In the genomic region with DNA sequence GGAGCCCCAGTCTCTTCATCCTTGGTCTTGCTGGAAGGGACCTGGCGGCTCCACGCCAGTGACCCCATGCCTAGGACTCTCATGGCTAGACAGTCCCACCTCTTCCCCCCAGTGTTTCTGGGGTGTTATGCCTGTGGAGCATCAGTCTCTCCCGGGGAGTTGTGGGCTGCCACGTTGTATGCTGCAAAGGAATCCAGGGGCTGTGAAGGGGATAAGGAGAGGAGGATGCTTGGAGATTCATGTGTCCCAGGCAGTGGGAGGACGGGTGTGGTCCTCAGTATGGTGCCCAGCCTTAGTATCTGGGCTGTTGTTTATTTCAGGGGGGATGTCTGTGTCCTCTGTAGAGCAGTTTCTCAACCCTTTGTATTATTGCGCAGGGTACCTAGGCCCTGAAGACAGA, we compare ENCODE assay signal across 8 mouse cellular contexts. TPM values are rescaled to one million over a fixed set of nuclear protein-coding genes. Genes with fewer than 3 reads are reported as not detected.
DNase-seq lines count a peak whose midpoint lies in the region; ATAC-seq and TF ChIP-seq lines count a peak whose summit lies in the region.

No protein-coding gene starts in this region.

- ATAC-seq in heart, embryonic 16.5 days (replicated peaks; ENCODE audit: extremely low read depth, insufficient read depth, low FRiP score), result no peak
- no peak for ATAC-seq in limb, embryonic 14.5 days (ENCODE audit: low FRiP score, low read depth)
- no peak for ATAC-seq in frontal cortex, adult (ENCODE audit: low TSS enrichment)

- H3K4me1 ChIP-seq in E14TG2a.4 (replicated peaks; ENCODE audit: low read depth, low read length), result peaks cover 32% of the 10 kb centered on the region
- peaks cover 23% of the 10 kb centered on the region for H3K4me1 ChIP-seq in heart, embryonic 16.5 days (ENCODE audit: control insufficient read depth, insufficient read depth, low read length)
- H3K4me1 ChIP-seq in limb, embryonic 14.5 days (ENCODE audit: control insufficient read depth, insufficient read depth, low read length), result peaks cover 25% of the 10 kb centered on the region

- peak overlapping the region; percentile 29; the same call in 1 of the 2 replicates for H3K9ac ChIP-seq in heart, embryonic 16.5 days (ENCODE audit: low read length)
- peak overlapping the region; percentile 63; the same call in 1 of the 2 replicates for H3K9ac ChIP-seq in limb, embryonic 14.5 days (ENCODE audit: low read depth, low read length, severe bottlenecking)

- H3K27me3 ChIP-seq in E14TG2a.4 (ENCODE audit: insufficient read depth, low read length), result peaks cover 62% of the 10 kb centered on the region
- no peaks in the 10 kb centered on the region for H3K27me3 ChIP-seq in heart, embryonic 16.5 days (ENCODE audit: control insufficient read depth, insufficient read depth, low read length)
- no peaks in the 10 kb centered on the region for H3K27me3 ChIP-seq in limb, embryonic 14.5 days (ENCODE audit: control insufficient read depth, insufficient read depth, low read length)

- H3K4me3 ChIP-seq in gastrocnemius, adult 2 months, result no peak overlapping the region
- peak overlapping the region; percentile 77; the same call in 1 of the 2 replicates for H3K4me3 ChIP-seq in E14TG2a.4 (replicated peaks; ENCODE audit: low read length)
- no peak overlapping the region for H3K4me3 ChIP-seq in heart, embryonic 16.5 days (ENCODE audit: low read length)
- H3K4me3 ChIP-seq in limb, embryonic 14.5 days (replicated peaks; ENCODE audit: low read length), result peak overlapping the region; percentile 96; the same call in 1 of the 2 replicates

- WGBS in heart, embryonic 16.5 days, result 62% methylated on average over 6 of the region's 6 CpGs
- WGBS in limb, embryonic 14.5 days, result 47% methylated on average over 6 of the region's 6 CpGs

- TF ChIP-seq CTCF in gastrocnemius, adult 2 months (IDR thresholded peaks at IDR 0.05), result no peak
- TF ChIP-seq CTCF in E14TG2a.4 (conservative IDR thresholded peaks at IDR 0.05; ENCODE audit: low read length), result no peak

- H3K36me3 ChIP-seq in E14TG2a.4 (ENCODE audit: insufficient read depth, low read length), result no peaks in the 10 kb centered on the region
- no peaks in the 10 kb centered on the region for H3K36me3 ChIP-seq in heart, embryonic 16.5 days (ENCODE audit: control insufficient read depth, insufficient read depth)
- no peaks in the 10 kb centered on the region for H3K36me3 ChIP-seq in limb, embryonic 14.5 days (ENCODE audit: control insufficient read depth, insufficient read depth, low read length)

- peak overlapping the region; percentile 25; the same call in 1 of the 2 replicates for H3K27ac ChIP-seq in gastrocnemius, adult 2 months
- H3K27ac ChIP-seq in heart, embryonic 16.5 days (ENCODE audit: low read length), result no peak overlapping the region
- H3K27ac ChIP-seq in limb, embryonic 14.5 days (replicated peaks; ENCODE audit: low read depth, low read length), result no peak overlapping the region

- DNase-seq in gastrocnemius, adult 2 months, result no peak
- DNase-seq in gastrocnemius, postnatal 4 days (ENCODE audit: low spot score in 2 of 2), result no peak
- no peak for DNase-seq in limb, embryonic 14.5 days (ENCODE audit: low spot score)
- no peak for DNase-seq in spleen, postnatal 4 days (ENCODE audit: low spot score in 2 of 2)
- DNase-seq in gastrocnemius, postnatal 14 days, result no peak

- no peaks in the 10 kb centered on the region for H3K9me3 ChIP-seq in E14TG2a.4 (ENCODE audit: low read length)
- H3K9me3 ChIP-seq in heart, embryonic 16.5 days (replicated peaks; ENCODE audit: control insufficient read depth, low read length), result no peaks in the 10 kb centered on the region
- H3K9me3 ChIP-seq in limb, embryonic 14.5 days (ENCODE audit: control insufficient read depth, low read length), result no peaks in the 10 kb centered on the region

- no peak for TF ChIP-seq POLR2A in limb, embryonic 14.5 days (IDR thresholded peaks at IDR 0.05; ENCODE audit: borderline replicate concordance, extremely low read depth, insufficient read depth, insufficient read length)

- intact Hi-C loops in gastrocnemius, adult 2 months (cut with DNase I), result no loop called here
- intact Hi-C loops in gastrocnemius, postnatal 14 days (cut with DNase I; ENCODE audit: low total_unique reads), result loop anchor here (5.0 to 10.0 kb wide), 2 partner anchors 37 to 326 kb away; no protein-coding TSS in a partner anchor

- H3K4me2 ChIP-seq in heart, embryonic 16.5 days (ENCODE audit: low read depth, low read length), result peak overlapping the region; percentile 99; the same call in 1 of the 2 replicates
- H3K4me2 ChIP-seq in limb, embryonic 14.5 days (replicated peaks; ENCODE audit: low read depth, low read length, severe bottlenecking), result peak overlapping the region; percentile 99; the same call in 1 of the 2 replicates

RNA-seq across cellular contexts. Expression of a gene that starts 5.0 kb away (rescaled TPM):
- total RNA-seq in gastrocnemius, adult 2 months (2021), result 1 to 10 TPM in 1 of 2 experiments, under 1 TPM in 1; 0.97 to 1.1 TPM
- total RNA-seq in gastrocnemius, postnatal 4 days (2021), result 1 to 10 TPM; 8.2 to 8.9 TPM
- 0.72 and 0.85 TPM in 2 replicates for polyA plus RNA-seq in heart, embryonic 16.5 days (2015; fragmentation: Nextera tagmentation; extraction: Ambion mirVana)
- 31.0 and 47.8 TPM in 2 replicates for polyA plus RNA-seq in limb, embryonic 14.5 days (2012; rRNA removed)
- 3.9 and 7.5 TPM in 2 replicates for polyA plus RNA-seq in limb, embryonic 14.5 days (2014; fragmentation: Nextera tagmentation; extraction: Ambion mirVana)
- total RNA-seq in gastrocnemius, postnatal 14 days (2021), result 1 to 10 TPM; 3.5 to 4.2 TPM

RNA-seq across cellular contexts. Expression of a gene that starts 53.2 kb away (rescaled TPM):
- total RNA-seq in gastrocnemius, adult 2 months (2021), result 10 to 100 TPM; 48.9 to 86.1 TPM
- total RNA-seq in gastrocnemius, postnatal 4 days (2021), result 100 to 1,000 TPM; 122 to 132 TPM
- polyA plus RNA-seq in heart, embryonic 16.5 days (2015; fragmentation: Nextera tagmentation; extraction: Ambion mirVana), result 125 and 126 TPM in 2 replicates
- polyA plus RNA-seq in limb, embryonic 14.5 days (2012; rRNA removed), result 142 and 168 TPM in 2 replicates
- 74.5 and 87.6 TPM in 2 replicates for polyA plus RNA-seq in limb, embryonic 14.5 days (2014; fragmentation: Nextera tagmentation; extraction: Ambion mirVana)
- total RNA-seq in gastrocnemius, postnatal 14 days (2021), result 10 to 100 TPM; 71.1 to 80.7 TPM

RNA-seq across cellular contexts. Expression of a gene that starts 53.4 kb away (rescaled TPM):
- total RNA-seq in gastrocnemius, adult 2 months (2021), result 100 to 1,000 TPM; 362 to 422 TPM
- total RNA-seq in gastrocnemius, postnatal 4 days (2021), result 100 to 1,000 TPM; 229 to 241 TPM
- polyA plus RNA-seq in heart, embryonic 16.5 days (2015; fragmentation: Nextera tagmentation; extraction: Ambion mirVana), result 164 and 169 TPM in 2 replicates
- polyA plus RNA-seq in limb, embryonic 14.5 days (2012; rRNA removed), result 25.0 and 31.0 TPM in 2 replicates
- 33.4 and 36.1 TPM in 2 replicates for polyA plus RNA-seq in limb, embryonic 14.5 days (2014; fragmentation: Nextera tagmentation; extraction: Ambion mirVana)
- 100 to 1,000 TPM; 251 to 325 TPM for total RNA-seq in gastrocnemius, postnatal 14 days (2021)

Comparison
In these comparisons a context has a peak if more than half of its experiments do, and no peak if none do; other contexts are left out.
1. H3K4me3 ChIP-seq: peak in E14TG2a.4 (single experiment) and limb, embryonic 14.5 days (single experiment); none in gastrocnemius, adult 2 months (single experiment) and heart, embryonic 16.5 days (single experiment).